Mouse (Mus musculus) bone marrow macrophage, adult 2 months (primary cell): ENCODE data around the gene Pawr.

Source experiments
- CTCF ChIP-seq: IDR thresholded peaks from 2 replicates; pipeline ENCODE4 v1.5.1; 2012; ENCODE audit warnings: low read depth, mild to moderate bottlenecking, low read length, moderate library complexity
- POLR2A ChIP-seq: IDR thresholded peaks from 2 replicates; pipeline ENCODE4 v1.6.1; 2012; ENCODE audit warnings: mild to moderate bottlenecking, low read depth, low read length, borderline replicate concordance

DNA sequence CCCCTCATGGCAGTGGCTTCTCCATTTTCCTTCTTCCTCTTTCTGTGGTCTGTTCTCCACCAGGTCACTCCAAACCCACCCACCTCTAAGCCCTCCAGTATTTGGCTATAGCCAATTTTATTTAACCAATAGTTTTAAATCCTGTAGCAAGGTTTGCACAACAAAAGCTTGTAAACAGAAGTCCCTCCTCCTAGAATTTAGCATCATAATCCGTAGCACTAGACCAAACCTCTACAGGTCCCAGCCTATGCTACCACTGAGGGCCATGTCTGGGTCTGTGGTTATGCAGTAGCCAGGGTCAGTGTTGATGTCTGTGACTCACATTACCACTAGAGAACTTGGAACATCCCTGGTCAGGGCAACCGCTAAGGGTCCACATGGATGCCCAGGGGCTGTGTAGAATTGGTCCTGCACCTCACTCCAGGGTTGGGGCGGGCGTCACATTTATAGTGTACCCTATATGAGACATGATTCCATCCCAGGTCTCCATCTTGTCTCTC, 71.5 kb downstream of the Pawr start:
- TF ChIP-seq CTCF = no peak
- no peak for TF ChIP-seq POLR2A
